Mouse (Mus musculus): ENCODE results near the gene Sbno1.

- TF ChIP-seq CTCF (IDR thresholded peaks at IDR 0.05; ENCODE audit: borderline replicate concordance, insufficient read depth, low read depth, low read length) (no peak), POLR2A (IDR thresholded peaks at IDR 0.05; ENCODE audit: borderline replicate concordance, insufficient read depth, low read length) (no peak)
Observed at GRCm38 (mm10) chr5:124365754-124366153, 60.0 kb downstream of the Sbno1 start.

All from cerebellum, adult 2 months (tissue).